Mouse (Mus musculus) granulocyte monocyte progenitor cell, adult 5-6 weeks (primary cell): Measurements from ENCODE around the gene Lmo7. TPM values are rescaled to one million over a fixed set of nuclear protein-coding genes. Genes with fewer than 3 reads are reported as not detected.

Experiments
- ATAC-seq: replicated peaks from 2 replicates; pipeline ENCODE4 v1.8.0; 2016; ENCODE audit warnings: mild to moderate bottlenecking, moderate TSS enrichment, inconsistent platforms; ENCODE audit not compliant: poor library complexity, severe bottlenecking
- total RNA-seq, 2 experiments: library from RNA; stranded (forward) in 1 of 2; stranded (reverse) in 1 of 2; fragments of 200-712, 200-1000 nt in 1 of 2; fragments of >200 nt in 1 of 2; fragmentation: Nextera tagmentation in 1 of 2; gene quantifications; 2 replicates each; pipeline ENCODE4 v1.2.3; 2014 to 2017

The Lmo7 gene
- total RNA-seq, 2 experiments from 2014 or later = 0.57 TPM; not detected in 1

DNA sequence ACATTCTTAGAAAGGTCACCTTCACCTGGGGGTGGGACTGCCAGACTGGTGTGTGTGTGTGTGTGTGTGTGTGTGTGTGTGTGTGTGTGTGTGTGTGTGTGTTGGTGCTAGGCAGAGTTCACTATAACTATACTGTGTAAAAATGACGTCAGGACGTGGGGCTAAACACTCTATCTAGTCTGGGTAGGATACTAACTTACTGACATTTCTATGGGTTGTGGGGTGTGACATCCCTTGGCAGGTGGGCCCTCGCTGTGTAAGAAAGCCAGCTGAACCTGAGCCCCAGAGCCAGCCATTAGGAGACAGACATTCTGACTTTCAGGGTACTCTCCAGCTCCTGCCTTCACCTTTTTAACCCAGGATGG is 47.4 kb downstream of the Lmo7 start:
- no peak for ATAC-seq

DNA sequence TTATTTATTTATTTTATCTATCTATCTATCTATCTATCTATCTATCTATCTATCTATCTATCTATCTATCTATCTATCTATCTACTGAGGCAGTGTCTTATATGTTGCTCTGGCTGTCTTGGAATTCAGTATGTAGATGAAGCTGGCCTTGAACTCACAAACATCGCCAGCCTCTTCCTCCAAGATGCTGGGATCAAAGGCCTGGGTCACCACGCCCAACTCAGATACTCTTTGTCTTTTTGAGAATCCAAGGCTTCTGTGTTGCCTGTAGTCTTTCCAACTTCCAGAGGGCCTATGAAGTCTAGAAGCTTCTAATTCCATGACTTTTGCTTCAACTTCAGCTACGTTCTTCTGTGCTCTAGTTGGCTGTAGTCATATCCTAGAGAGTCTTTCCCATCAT is 48.7 kb downstream of the Lmo7 start:
- ATAC-seq = no peak

DNA sequence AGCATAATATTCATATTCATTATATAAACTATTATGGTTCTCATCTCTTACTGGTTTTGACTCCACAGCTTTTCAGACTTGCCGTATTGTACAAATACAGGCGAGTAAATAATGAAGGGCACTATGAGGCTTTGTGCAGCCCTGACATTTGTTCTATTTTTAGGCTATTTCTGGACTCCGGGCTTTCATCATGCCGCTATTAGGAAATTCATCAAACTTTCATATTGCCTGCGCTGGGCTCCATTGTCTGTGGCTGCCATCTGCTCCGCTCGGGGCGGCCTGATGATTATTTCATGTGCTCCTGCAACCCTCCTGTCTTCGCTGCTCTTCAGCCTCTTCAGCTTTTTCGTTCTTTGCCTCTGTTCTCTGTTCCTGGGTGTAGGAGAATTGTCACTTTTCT is 50.3 kb downstream of the Lmo7 start:
- ATAC-seq = no peak

DNA sequence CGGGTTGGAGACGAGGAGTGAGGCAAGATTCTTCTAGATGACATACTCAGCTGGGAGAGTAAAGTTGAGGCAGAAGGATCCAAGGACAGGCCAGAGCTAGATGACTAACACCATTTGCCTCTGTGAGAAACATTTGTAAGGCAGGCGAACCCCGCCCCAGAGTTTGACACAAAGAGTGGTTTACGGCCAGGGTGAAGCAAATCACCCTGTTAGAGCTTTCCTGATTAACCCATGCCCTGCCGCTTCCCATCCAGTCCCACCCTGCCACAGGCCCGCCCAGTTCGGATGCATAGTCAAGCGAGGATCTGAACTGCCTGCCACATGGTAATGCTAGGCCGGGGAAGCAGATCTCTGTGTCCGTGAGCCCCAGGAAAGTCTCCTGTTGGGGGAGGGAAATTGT is 51.5 kb downstream of the Lmo7 start:
- no peak for ATAC-seq

DNA sequence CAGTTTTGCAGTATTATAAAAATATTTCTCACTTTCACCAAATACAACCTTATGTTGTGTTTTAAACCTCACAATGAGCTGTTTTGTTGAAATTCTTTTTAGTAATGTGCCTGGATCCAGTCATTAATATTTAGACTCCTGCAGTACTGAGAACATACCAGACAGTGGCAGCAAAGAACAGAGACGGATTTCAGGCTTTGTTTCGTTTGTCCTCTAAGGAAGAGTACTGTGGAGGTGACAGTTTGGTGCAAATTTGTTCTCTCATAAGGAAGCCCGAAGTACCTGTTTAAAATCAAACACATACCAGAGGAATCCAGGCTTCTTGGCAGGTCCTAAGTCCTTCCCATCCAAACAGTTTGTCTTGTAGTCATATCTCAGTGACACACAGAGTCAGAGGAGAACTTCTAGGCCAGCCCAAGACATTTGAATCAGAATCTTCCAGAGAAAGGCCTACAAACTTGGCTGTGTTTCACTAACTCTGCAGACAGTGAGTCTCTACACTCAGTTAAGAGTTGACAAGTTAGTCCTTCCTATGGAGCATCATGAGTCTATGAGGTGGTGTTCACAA is 52.3 kb downstream of the Lmo7 start:
- peak; percentile 76; the same call in 1 of the 2 replicates for ATAC-seq

DNA sequence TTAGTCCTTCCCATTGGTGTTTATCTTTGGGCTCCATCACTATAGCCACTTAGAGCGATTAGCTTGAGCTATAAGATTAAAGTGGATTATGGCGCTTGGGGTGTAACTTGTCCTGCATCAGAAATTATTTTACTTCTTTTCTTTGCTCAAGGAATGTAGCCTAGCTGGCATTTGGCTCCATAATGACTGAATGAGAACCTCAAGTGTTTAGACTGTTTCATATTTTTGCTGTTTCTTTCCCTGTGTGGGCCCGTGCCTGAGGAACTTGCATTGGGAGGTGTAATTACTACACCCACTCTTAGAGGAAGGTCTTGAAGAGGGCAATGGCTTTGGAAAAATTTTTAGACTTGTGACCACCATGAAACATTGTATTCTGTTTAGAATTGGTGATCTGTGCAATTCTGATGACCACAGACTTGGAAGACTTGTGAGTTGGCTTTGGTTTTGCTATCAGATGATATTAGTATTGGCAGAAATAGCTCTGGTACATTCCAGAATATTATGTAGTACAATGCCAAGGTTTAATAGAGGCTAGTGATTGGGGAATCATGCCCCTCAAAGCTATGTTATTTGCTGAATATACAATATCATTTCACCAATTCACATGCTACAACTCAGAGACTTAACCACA is 54.7 kb downstream of the Lmo7 start:
- no peak for ATAC-seq

DNA sequence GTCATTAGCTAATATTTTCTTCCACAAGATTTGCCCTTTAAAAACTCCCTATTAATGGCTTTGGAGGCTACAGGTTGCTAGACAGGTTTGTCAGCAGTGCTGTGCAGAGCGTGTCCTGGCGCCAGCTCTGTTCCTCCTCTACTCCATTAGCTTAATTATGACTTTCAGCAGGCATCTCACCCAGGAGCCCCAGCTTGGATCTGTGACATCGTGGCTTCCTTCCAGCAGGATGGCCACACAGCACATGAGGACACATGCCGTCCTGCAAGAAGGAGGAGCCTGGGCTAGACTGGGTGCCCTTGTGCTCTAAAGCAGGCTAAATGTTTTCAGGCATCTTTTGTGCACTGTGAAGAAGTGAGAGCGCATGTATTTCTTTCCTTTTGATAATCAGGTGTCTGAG is 58.1 kb downstream of the Lmo7 start:
- no peak for ATAC-seq

DNA sequence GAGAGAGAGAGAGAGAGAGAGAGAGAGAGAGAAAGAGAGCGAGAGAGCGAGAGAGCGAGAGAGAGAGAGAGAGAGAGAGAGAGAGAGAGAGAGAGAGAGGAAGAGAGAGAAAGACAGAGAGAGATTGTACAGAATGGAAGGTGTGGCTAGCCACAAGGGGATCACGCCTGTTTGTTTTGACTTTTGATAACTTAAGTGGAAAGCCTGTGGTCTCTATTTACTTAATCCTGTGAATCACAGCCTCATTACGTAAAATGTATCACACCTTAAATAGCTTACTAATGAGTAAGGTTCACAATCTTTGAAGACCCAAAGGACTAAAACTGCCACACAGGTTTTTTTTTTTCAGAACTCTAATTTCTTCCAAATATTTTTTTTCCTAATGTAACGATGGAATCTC is 58.7 kb downstream of the Lmo7 start:
- no peak for ATAC-seq

DNA sequence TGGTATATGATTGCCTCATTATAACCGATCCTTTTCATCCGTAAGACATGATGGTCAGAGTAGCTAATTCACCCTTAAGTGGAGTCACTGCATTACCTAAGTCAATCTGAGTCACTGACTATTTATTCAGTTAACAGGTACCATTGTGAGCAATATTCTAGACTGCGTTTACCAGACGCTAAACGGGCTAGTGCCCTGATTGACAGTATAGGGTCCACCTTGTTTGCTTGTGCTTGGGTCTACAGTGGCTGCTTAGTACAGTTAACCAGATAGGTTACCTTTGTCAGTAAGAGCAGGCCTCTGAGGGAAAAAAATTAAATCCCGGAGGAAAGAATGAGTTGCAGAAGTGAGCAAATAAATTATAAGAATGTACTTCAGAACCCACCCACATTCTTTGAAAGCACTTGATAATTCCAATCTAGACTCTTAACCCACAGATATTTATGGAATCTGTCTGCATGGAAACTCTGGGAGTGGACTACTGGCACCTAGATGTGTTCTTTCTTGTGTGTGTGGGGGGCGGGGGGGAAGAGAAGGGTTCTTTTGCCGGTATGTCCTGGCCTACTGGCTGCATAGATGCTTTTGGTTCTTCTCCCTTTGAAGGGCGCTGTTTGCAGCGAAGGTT is 64.9 kb downstream of the Lmo7 start:
- ATAC-seq = no peak

DNA sequence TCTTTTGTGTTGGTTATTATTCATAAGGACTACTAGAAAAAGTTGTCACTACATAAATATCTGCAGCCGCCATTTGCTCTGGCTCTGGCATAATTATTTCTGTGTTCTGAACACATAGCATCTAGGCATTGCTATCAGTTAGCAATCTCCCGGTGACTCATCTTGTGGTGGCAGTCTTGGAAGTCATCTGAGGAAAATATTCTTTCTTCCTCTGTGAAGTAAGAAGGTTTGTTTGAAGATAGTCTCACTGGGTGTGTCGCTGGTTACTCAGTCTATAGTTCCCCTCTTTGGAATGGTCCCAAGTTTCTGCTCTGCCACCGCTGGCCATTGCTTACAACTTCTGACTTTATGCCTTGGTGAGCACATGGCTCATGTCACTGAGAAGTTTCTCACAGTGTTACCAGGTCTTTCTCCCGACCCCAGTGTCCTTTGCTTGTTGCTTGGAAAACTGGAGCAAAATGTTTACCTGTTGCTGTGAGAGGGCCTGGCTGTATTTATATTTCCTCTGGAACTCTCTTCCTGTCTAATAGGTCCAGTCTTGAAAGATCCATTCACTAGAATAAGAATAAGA is 68.3 kb downstream of the Lmo7 start:
- peak; percentile 89 for ATAC-seq

DNA sequence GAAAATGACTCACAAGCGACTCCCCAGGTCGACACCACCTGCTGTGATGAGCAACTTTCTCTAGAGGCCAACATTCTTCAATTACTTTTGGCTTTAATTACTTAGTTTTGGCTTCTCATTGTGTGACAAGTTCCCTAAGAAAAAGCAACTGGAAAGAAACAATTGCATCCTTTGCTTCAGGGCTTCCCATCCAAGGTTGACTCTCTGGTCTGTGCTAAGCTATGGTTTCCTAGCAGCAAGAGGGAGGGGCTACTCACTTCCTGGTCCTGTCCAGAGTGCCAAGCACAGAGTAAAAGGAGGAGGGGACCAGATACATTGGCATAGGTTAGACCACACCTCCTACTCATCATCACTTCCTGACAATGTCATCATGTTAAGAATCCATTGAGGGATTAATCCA is 69.0 kb downstream of the Lmo7 start:
- ATAC-seq = no peak

DNA sequence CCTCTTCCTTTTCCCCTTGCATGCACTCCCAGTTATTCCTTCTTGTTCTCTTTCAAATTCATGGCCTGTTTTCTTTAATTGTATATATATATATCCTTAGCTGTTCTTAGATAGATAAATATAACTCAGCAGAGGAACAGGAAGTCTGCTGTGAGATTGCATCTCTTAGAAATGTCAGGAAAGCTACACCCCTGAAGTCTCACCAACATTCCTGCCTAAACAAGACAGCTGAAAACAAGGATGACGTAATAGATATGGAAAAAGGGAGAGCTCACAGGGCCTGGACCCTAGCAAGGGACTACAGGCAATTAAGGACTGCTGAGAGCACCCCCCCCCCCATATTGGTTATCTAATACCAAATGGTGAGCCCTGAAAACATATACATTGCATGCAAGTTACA is 71.9 kb downstream of the Lmo7 start:
- ATAC-seq = no peak

DNA sequence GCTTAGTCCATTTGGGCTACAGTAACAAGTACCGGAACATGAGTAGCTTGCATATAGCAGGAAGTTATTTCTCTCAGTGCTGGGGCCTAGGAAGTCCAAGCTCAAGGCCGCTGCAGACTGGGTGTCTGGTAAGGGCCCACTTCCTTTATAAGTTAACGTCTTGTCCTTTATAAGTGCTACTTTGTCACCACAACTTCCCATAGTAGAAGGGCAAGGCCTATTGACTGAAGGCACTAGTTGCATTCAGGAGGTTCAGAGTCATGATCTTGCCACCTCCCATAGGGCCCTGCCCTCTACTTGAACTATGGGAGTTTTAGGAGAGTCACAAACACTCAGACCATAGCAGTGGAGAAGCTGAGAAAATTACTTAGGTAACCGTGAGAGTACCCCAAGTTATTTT is 74.4 kb downstream of the Lmo7 start:
- peak; percentile 65 for ATAC-seq

DNA sequence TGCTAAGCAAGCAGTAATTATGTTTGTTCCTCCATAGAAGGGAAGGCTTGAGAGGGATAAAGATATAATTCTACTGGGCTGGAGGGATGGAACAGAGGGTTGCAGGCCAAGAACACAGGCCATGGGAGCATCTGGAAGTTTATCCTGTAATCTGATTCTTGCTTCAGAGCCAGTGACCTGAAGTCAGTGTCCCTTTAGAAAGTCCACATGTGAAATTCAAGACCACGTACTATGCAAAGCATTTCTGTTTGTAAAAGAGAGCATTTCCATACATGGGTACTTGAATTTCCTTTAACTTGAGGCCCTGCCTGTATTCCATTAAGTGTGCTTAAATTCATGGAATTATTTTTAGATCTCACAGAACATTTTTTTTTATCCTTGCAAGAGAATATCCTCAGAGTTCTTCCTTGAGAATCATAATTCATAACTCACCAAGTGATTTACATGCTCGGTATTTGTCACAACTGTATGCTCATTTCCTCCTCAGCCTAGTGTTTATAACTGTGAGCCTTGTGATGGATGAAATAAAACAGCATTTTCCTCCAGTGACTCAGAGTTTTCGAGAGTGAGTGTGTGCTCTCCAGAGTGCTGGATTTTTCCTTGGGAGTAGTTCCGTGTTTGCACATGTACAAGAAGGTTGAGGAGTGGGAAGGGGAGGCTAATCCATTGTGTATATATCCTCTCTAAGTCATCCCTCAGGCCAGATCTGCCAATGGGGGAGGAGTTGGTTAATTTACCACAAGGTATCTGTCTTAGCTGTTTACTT is 75.0 kb downstream of the Lmo7 start:
- no peak for ATAC-seq

DNA sequence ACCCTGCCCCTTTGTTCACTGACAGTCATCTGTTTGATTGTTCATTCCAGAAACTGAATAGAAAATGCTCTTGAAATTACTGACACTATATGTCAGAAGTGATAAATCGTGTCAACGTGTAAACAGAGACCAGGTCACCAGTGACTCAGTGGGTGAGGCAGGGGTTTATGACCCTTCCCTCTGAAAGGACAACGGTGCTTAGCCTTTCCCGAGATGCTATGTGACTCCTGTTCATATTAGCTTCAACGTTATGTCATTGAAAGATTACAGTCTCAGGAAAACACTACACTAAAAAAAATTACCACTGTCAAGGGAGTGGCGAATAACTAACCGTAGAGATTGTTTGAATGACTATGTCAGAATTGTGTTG is 75.6 kb downstream of the Lmo7 start:
- no peak for ATAC-seq

DNA sequence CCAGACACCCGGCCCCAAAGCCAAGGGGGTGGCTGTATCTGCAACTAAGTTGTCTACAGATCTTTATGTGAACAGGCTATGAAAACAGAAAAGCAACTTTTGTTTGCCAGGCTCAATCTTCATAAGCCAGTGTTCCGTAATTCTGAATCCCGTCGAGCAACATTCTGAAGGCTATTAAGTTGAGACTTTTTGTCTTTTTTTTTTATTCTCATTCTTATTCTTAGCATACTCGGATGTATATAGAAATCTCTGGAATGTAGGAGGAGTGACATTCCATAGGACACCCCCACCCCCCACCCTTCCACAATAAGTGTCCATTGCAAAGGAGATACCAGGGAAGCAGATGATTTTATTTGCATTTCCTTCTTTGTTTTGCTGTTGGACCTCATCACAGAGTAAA is 76.3 kb downstream of the Lmo7 start:
- ATAC-seq = no peak

DNA sequence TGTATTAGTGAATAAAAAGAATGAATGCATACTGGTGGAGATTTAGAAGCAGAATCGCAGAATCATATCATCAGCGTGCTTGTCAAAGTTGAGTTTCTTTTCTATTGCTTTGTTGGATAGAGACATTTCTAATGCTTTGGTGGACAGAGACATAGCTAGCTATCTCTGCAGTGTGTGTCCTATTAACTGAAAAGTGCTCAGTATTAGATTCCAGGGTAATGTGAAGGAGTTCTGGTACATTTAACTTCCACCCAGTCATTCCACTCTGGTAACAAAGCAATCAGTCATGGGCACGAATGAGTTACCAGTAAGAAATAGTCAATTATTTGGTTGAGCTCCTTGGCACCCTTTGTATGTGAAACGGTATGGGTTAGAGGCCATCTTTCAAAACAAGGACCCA is 76.8 kb downstream of the Lmo7 start:
- ATAC-seq = no peak

DNA sequence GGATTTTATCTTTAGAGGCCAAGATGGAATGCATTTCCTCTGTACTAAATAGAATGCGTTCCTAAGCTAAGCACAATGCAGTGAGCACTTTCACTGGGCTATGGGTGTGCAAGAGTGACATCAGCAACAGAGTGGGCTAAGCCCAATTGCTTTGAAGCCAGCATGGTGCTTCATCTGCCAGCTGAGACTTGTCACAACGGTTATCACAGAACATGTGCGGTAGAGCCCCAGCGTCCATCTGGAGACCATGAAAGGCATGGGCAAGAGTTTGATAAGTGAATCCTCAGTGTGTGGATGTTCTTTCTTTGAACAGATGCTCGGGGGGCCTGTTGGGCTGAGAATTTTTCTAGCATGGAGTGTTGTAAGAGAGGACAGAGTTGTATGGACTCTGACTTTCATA is 86.7 kb downstream of the Lmo7 start:
- no peak for ATAC-seq

DNA sequence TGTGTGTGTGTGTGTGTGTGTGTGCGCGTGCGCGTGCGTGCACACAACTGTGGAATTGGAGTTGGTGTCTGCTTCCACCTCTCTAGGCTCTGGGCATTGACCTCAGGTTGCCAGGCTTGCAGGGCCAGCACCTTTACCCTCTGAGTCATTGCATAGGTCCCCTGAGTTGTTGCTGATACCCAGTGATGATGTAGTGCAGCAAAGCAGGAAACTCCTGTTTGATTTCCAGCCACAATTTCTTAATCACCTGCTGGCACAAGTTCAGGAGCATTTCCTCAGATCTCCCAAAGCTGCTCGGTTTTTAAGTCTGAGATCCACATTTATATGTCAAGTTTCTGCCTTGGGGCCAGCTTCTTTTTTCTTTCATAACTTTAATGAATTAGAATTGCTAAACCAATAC is 92.6 kb downstream of the Lmo7 start:
- ATAC-seq = no peak

DNA sequence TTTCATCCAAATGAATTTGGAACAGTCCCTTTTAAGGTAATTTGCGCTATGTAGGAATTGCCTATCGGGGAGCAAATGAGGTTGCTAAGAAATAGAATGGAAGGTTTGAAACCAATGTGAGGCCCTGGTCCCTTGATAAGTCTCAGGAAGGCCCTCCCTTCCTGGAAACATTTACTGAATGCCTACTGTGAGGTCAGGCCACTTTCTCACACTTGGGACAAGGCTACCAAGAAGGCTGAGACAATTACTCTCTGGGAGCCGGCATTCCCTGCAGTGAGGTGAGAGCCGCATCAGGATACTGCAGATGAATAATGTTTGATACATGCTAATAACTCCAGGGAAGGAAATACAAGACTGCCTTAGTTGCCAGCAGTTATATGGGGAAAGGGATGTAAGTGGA is 93.1 kb downstream of the Lmo7 start:
- no peak for ATAC-seq

DNA sequence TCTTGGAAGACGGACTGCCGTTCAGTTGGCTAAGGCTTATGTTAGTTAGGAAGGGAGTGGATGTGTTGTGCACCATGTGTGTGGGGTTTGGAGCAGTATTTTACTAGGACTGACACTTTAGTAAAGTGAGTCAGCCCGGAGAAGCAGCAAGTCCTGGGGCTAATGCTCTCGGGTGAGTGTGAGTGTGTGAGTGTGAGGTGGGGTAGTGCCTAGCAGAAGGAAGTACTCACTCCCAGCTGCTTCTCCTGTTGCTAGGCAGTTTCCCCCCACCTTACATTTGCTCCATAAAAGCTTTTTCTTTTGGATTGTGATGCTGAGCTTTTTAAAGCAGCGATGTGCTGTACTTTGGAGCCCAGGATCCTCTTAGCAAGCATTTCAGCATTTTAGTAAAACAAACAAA is 99.9 kb downstream of the Lmo7 start:
- no peak for ATAC-seq
